Mouse (Mus musculus): ENCODE measurements around the gene Pus7.
A peak's percentile ranks its signal among the peaks of the same experiment; 100 is the strongest.

The Pus7 gene

GRCm38 (mm10) chr5:23782931-23783877 lies at the start of gene Pus7:
TSS of gene Pus7 (minus strand) at chr5:23783711.
- peak; percentile 85 for DNase-seq

- DNase-seq: no peak
These were observed 47.6 kb upstream of the Pus7 start for GRCm38 (mm10) chr5:23830897-23831752.

GRCm38 (mm10) chr5:23826321-23827004 lies 43.0 kb upstream of the Pus7 start:
- peak; percentile 74 for DNase-seq

- no peak for DNase-seq
These were observed 40.7 kb upstream of the Pus7 start for GRCm38 (mm10) chr5:23824171-23824733.

GRCm38 (mm10) chr5:23822306-23822705 lies 38.8 kb upstream of the Pus7 start:
- DNase-seq: no peak

GRCm38 (mm10) chr5:23816681-23817080 lies 33.2 kb upstream of the Pus7 start:
- no peak for DNase-seq

- DNase-seq: no peak
These were observed 31.3 kb upstream of the Pus7 start for GRCm38 (mm10) chr5:23814841-23815240.

GRCm38 (mm10) chr5:23792726-23793125 lies 9.2 kb upstream of the Pus7 start:
- DNase-seq: no peak

GRCm38 (mm10) chr5:23789078-23789612 lies 5.6 kb upstream of the Pus7 start:
- DNase-seq: no peak

- no peak for DNase-seq
These were observed 4.9 kb upstream of the Pus7 start for GRCm38 (mm10) chr5:23788390-23788830.

GRCm38 (mm10) chr5:23787536-23788389 lies 4.3 kb upstream of the Pus7 start, which contains the start of gene Rint1:
TSS of gene Rint1 (plus strand) at chr5:23787711.
- DNase-seq: peak; percentile 95

- DNase-seq: no peak
These were observed 1.3 kb downstream of the Pus7 start for GRCm38 (mm10) chr5:23782051-23782810.

GRCm38 (mm10) chr5:23781172-23781571 lies 2.3 kb downstream of the Pus7 start:
- no peak for DNase-seq

- DNase-seq: no peak
These were observed 3.0 kb downstream of the Pus7 start for GRCm38 (mm10) chr5:23780516-23780915.

GRCm38 (mm10) chr5:23774186-23774585 lies 9.3 kb downstream of the Pus7 start:
- DNase-seq: no peak

GRCm38 (mm10) chr5:23771105-23771504 lies 12.4 kb downstream of the Pus7 start:
- no peak for DNase-seq

- DNase-seq: no peak
These were observed 19.0 kb downstream of the Pus7 start for GRCm38 (mm10) chr5:23764557-23764956.

- no peak for DNase-seq
These were observed 21.0 kb downstream of the Pus7 start for GRCm38 (mm10) chr5:23762531-23762930.

- DNase-seq: peak; percentile 24
These were observed 24.9 kb downstream of the Pus7 start for GRCm38 (mm10) chr5:23758633-23759032.

GRCm38 (mm10) chr5:23756368-23756767 lies 27.1 kb downstream of the Pus7 start:
- no peak for DNase-seq

All from thymus, postnatal 14 days (tissue).